Mouse (Mus musculus): ENCODE results near the gene D630045J12Rik. TPM values are rescaled to one million over a fixed set of nuclear protein-coding genes. Genes with fewer than 3 reads are reported as not detected.

D630045J12Rik gene
- total RNA-seq, 2 experiments from 2014 or later = 9.1 to 12.2 TPM

DNA sequence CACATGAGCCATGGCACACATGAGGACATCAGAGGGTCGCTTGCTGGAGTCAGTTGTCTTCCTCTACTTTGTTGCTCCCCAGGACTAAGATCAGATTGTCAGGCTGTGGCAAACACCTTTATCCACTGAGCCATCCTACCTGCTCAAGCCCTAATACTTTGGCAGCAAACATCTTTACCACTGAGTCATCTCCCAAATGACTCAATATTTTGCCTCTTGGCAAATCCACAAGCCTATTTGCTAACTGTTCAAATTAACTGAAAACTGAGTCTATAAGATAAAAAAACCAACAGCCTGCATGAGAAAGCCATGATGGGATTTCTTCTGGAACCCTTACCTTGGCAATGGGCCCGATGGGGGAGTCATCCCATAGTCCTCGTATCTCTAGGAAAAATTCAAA is 114.7 kb downstream of the D630045J12Rik start:
- DNase-seq (ENCODE audit: low spot score in 2 of 2) = no peak

DNA sequence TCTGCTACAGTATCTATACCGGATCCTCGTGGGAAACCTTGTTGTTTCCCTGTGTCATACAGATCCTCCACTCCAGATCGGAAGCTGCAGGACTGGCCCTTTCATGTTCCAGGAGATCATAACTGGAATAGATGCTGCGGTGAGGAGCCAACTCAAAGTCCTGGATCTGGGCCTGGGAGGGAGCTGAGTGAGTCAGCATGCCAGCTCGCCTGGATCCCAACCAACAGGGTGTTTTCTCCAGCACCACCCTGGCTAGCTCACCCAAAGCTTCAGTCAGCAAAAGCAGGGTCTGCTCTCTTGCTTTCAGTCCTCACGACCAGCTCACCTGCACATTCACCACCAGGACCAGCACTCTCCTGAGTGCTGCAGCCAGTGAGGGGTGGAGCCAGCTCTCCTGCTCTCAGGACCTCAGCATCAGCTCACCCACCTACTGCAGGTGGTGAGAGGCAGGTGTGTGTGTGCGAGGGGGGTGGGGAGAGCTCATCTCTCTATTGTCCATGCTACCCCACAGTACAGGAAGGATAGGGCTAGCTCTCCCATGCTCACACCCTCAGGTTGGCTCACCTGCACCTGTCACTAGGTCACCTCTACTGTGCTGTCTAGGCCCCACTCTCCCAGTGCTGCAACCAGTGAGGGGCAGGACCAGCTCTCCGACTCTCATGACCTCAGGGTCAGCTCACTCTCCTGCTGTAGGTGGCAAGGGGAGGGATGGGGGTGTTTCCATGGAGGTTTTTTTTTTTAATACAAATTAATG is 118.8 kb downstream of the D630045J12Rik start:
- no peak for DNase-seq (ENCODE audit: low spot score in 2 of 2)

DNA sequence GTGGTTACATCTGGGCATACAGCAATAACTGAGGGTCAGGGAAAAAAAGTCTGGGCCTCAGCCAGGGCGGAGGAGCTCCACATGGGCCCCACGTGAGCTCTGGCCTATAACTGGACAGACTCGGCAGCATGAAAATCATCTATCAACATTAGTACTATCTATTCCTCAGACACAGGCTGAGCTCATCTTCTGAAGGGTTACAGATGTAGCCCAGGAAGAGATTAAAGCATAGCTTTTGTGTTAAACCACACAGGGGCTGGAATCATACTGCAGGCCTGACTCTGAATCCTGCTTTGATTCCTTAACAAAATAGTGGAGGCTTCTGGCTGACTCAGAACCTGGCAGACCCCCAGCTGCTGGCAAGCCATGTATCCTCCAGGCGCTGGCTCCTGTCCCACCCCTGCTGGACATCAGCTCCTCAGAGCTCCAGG is 122.0 kb downstream of the D630045J12Rik start:
- peak in 1 of 2 experiments; percentile 24 for DNase-seq (ENCODE audit: low spot score in 2 of 2)

DNA sequence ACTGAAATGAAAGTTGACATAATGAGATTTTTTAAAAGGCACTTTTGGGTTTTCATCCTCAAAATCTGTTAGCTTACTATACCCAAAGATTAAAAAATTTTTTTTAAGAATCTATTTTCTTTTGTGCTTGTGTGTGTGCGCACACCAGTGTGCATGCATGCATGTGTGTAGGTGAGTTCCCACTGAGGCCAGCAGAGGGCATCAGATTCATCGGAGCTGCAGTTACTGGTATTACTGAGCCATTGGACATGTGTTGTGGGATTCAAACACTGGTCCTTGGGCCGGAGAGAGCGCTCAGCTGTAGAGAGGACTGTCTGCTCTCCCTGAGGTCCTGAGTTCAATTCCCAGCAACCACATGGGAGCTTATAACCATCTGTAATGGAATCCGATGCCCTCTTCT is 123.9 kb downstream of the D630045J12Rik start:
- DNase-seq (ENCODE audit: low spot score in 2 of 2) = no peak

DNA sequence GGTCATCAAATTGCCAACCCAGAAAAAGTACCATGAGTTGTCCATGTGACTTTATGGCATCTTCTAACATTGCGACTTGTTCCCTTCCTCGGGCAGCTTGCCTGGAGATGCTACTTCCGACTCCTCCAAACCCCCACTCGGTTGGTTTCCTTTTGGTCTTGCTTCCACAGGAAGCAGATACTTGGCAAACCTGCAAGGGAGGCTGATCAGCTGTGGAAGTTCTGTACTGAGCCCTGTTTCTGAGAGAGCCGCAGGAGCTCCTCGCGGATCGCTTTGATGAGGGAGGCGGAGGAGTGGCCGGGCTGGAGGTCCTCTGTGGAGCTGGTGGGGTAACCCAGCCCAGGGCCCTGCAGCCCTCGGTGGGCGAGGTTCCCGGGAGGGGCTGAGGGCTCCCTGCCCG is 125.7 kb downstream of the D630045J12Rik start:
- no peak for DNase-seq (ENCODE audit: low spot score in 2 of 2)

DNA sequence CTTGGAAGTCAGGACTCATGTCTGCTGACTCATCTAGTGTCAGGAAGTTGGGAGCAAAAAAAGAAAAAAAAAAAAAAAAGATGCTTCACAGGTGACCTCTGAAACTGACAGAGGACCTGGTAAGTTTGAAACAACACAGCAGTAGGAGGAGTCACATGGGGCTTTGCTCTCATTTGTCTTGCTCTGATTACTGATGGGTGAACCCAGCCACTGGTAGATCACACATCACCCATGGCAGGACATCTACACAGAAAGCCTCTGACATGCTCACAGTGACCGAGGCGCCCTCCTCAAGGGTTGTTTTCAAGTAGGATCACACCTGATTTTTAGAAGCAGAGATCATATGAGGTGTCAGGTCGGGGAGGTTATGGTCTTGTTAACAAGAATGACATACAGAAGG is 128.3 kb downstream of the D630045J12Rik start:
- DNase-seq (ENCODE audit: low spot score in 2 of 2) = no peak

DNA sequence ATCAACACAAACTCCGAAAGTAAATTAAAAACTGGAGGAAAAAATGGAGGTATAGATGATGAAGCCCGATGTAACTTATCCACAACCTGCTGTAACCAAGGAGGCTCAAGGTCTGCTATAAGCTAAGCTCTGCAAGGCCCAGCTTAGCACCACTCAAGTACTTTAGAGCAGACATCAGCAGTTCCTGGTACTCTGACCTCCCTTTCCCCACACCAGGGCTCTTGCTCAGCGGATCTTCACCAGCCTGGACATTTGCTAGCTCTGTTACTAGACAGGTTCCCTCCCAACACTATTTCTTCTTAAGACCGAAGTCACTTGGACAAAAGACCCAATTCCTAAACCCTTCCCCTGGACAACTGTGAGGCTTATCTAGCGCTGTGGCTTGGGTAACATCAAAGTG is 128.9 kb downstream of the D630045J12Rik start:
- no peak for DNase-seq (ENCODE audit: low spot score in 2 of 2)

DNA sequence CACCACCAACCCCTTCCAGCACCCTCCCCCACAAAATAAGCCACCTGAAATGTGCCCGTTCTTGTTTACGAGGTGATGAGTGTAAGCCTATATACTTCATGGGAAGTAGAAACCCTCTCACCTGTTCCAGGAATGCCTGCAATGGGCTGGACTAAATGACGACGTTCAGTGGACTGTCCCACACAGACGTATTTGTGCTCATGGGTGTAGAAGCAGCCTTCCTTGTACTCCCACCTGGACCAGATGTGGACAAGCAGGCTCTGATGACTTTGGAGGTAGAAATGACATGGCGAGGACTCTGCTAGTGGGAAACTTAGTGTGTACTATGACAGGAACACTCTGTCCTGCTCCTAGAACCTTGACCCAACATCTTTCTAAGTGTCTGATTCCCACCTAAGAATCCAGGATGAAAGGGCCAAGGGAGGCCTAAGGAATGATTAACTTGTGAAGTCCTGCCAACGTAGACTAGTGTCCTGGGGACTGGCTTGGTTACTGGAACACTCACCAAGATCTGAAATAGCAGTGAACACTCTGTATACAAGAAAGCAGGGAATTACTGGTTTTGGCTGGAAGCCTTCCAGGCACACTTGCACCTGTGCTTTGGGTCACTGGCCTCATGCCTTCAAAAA is 129.5 kb downstream of the D630045J12Rik start, which contains the start of gene Atp6v0a4:
TSS of gene Atp6v0a4 (minus strand) at position 380 of the 629 bp plus-strand sequence.
- DNase-seq (ENCODE audit: low spot score in 2 of 2) = no peak

DNA sequence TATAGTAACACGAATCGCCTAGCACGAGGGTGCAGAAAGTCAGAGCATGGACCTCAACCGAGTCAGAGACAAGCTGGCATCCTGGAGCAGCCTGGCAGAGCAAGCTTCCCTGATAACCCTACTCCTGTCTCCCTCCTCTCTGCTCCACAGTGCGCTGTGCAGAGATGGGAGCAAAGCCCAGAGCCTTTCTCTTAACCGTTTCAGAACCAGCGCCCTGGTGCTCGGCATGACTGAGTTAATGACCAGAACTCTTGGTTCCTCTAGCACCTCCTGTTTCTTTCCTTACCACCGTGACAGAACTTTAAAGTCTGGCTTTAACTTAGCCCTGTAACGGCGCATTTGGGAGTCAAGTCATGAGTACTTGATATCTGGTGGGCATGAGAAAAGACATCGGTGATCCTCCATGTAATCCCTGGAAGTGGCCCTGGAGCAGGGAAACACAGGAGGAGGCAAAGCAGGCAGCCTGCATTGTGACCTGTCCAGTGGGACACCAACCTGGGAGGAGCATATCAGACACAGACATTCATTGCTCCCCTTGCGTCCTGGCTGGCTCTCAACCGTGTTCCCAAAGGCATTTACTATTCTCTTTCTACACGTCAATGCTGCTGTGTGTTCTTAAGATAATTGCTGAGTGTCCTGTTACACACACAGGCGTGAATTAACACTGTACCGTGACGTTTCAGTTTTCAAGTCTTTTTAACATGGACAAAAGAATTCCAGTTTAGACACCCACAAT is 130.2 kb downstream of the D630045J12Rik start:
- no peak for DNase-seq (ENCODE audit: low spot score in 2 of 2)

DNA sequence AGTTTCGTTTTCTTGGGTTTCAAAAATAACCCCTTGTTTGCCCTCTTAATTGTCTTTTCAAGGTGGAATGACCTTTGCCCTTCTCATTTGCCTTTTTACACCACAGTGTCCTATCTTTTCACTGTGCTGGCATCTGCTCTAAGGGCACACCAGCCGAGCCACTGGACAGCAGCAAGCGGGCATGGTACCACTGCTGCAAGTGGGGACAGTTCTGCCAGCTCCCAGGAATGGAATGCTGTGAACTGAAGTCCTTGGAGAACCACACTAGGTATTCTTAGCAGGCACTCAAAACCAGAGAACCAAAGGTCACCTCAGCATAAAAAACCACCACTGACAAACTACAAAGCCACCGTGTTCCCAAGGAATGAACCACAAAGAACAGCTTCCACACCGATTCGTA is 131.0 kb downstream of the D630045J12Rik start:
- DNase-seq (ENCODE audit: low spot score in 2 of 2) = no peak

DNA sequence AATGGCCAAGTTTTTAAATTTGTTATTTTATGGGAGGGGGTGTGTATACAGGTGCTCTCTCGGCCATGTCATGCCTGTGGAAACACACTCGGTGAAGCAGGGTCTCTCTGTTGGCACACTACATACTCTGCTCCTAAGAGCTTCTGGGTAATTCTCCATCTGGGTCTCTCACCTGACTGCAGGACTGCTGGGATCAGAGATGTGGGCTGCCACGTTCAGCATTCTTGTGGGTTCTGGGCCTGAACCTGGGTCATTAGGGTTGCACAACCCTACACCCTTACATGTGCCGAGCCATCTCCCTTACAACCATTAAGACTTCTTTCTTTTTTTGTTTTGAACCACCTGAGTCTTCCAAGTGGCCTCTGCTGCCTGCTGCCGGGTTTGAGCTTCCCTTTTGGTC is 132.0 kb downstream of the D630045J12Rik start:
- DNase-seq (ENCODE audit: low spot score in 2 of 2) = no peak

DNA sequence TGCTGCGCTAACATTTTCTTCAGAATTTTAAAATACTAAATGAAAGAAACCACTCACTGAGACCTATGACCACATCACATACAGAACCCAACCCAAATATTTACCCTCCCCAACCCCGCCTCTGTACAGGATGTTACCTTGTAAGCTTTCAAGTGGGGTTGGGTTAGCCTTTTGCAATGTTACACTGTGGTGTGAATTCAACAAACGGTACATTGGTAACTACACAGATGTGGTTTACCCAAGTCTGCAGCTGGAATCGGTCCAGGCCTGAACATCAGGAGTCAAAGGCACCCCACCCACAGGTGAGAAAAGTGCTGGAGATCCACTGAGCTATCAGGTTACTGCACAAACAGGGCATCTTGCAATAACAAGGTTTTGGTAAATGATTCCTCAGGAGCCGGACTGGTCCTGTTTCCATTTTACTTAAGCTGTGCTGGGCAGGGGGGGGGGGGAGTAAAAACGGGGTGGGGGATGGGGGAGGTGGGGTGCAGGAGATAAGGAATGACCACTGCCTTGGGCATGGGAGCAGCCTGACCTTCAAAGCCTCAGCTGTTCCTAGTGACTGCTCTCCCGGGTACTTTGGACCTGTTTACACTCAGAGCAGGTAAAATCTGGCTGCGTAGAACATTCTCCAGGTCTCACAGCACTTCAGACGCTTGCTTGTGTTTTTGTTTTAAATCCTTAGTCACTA is 133.0 kb downstream of the D630045J12Rik start:
- DNase-seq (ENCODE audit: low spot score in 2 of 2) = no peak

DNA sequence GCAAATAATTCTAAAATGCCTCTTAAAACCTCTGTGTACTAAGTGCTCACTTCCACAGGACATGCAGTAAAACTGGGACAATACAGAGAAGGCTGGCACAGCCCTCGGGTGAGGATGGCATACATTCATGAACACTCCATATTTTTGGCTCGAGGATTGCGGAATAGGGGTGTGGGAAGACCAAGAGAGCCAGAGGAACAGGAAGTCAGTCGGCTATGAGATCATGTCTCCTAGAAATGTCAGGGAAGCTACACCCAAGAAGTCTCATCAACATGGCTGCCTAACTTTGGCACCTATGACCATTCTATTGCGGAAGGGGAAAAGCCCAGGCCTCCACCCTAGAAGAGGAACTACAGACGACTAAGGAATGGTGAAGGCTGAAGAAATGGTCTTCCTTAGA is 135.5 kb downstream of the D630045J12Rik start:
- no peak for DNase-seq (ENCODE audit: low spot score in 2 of 2)

DNA sequence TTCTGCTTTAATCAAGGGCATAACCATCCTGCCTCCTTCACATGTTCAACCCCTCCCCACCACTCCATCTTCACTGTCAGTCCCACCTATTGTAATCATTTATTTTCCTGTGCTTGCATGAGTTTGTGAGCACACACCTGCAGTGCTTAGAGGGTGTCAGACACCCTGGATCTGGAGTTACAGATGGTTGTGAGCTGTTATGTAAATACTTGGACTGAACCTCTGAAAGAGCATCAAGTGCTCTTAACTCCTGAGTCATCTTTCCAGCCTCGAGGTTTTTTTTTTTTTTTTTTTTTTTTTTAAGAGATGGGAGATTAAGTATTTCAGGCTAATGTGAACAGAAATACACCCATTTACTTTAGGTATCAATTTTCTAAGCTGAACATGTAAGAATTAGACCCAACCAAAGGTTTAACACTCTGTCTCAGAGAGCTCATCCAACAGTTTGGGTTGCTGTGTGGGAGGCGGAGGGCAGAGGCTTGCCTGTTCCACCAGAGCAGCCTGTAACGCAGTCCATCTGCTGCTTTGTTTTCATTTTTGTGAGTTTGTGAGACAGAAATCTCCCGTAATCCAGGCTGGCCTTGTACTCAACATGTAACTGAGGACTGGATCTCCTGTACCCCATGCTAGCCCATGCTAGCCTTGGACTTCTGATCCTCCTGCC is 137.6 kb downstream of the D630045J12Rik start:
- no peak for DNase-seq (ENCODE audit: low spot score in 2 of 2)

DNA sequence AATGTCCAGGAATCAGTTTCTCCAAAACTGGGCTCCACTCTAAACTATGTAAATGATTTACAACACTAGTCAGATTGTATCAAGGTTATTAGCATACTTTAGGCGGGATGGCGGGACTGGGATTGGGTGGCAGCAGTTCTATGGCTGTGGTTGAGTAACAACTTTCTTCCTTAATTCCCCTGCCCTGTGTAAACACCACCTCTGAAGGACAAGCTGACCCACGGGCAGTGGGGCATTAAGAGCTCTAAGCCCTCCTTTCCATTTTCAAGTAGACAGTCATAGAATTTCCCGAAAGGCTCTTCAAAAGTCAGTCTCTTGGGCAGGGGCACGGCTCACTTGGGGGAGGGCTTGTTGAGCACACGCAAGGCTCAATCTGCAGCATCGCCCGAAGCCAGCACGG is 142.9 kb downstream of the D630045J12Rik start:
- no peak for DNase-seq (ENCODE audit: low spot score in 2 of 2)

DNA sequence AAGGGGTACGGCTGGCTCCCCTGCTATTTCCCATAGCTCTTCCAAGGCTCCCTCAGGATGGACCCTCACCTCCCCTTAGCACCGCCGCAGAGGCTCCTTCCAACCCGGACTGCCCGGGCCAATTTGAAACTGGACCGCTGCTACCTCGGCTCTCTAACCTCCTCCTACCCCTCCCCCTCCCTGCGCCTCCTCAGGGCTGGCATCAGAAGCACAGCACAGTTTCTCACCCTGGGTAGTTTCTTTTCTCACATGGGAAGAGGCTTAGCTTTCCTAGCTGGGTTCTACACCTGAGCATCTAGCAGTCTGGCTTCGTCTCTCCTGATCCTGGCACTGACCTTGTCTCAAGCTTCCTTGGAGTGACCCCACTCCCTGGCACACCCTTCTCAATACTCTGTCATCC is 143.9 kb downstream of the D630045J12Rik start:
- no peak for DNase-seq (ENCODE audit: low spot score in 2 of 2)

DNA sequence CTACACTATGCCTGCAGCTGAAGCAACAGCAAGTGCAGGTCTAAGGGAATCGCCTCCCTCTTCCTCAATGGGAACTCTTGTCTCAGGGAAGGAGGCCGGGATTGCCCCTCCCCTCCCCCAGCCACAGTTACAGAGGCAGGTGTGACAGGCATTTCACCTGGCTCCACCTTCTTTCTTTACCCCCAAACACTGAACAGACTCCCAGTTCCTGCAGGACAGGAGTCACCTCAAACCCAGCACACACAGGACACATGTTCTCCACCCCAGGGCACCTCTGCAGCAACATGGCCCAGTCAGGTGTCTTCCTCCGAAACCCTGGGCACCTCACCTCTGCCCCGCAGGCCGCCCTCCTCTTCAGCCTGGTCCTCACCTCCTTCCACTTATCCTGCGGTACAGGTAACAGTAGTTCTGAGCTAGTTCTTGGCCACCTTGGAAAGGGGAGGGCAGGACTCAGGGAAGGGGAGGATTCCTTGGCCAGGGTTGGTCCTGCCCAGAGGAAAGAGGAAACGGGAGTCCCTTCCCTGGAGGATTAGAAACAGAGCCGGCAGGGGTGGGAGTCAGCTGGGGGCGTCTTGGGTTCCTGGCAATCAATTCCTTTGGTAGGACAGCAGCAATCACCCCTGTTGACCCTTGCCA is 144.5 kb downstream of the D630045J12Rik start, which contains the start of gene Tmem213:
TSS of gene Tmem213 (plus strand) at position 96 of the 636 bp plus-strand sequence.
- DNase-seq (ENCODE audit: low spot score in 2 of 2) = no peak

DNA sequence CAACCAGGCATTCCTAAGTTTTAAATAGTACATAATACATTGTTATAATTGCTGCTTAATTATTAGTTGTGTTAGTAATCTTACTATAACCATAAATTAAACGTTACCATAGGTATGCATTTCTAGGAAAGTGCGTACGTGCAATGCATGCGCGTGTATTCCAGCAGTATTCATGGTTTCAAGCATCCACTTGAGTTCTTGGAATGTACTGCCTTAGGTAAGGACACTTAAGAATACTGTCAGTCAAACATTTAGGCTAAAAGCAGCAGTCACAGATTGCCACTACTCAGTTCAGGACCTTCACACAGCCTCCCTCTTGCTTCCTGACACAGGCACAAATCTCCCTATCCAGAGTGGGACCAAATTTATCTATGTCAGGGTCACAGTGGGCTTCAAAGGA is 145.4 kb downstream of the D630045J12Rik start:
- no peak for DNase-seq (ENCODE audit: low spot score in 2 of 2)

DNA sequence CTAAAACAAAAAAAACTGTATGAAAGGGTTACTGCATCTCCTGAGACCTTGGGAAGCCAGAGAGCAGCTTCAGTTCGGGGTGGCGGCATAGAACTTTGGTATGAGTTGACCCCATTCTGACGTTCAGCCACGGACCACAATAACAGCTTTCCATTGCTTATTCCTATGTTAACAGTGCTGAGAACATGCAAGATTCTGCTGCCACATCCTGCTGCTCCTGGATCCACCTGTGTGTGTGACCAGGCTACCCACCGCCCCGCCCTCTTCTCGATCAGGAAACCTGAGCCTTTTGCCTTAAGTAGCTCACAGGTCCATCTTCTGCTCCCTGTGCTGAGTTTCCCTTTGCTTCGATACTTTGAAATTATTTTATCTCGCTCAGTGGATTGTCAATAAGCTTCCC is 147.9 kb downstream of the D630045J12Rik start:
- DNase-seq (ENCODE audit: low spot score in 2 of 2) = no peak

DNA sequence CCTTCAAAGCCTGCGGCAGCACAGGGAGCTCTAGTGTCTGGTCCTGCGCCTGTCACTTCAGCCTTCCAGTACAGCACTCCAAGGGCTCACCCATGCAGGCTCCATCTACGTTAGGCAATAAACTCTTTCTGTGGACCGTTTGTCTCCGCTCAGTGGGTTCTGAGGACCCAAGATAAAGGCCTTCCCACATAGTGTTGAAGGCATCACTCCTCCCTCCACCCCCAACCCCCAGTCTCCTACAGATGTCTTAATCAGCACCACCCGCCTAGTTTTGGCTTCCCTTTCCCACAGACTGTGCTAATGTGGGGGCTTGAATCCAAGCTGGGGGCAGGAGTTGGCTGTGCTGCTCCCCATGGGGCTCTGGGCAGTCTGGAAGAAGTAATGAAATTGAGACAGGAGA is 150.0 kb downstream of the D630045J12Rik start:
- no peak for DNase-seq (ENCODE audit: low spot score in 2 of 2)

Data from adrenal gland, postnatal 4 days (tissue).